Mouse (Mus musculus) myocyte (in vitro differentiated cells): ENCODE results near the gene Rrp12. TPM values are rescaled to one million over a fixed set of nuclear protein-coding genes. Genes with fewer than 3 reads are reported as not detected.

Experiments
- H3K27me3 ChIP-seq: one replicate; pipeline ENCODE4 v1.6.1; 2011; ENCODE audit not compliant: control insufficient read depth, insufficient read depth, insufficient read length
- H3K36me3 ChIP-seq: one replicate; pipeline ENCODE4 v1.6.1; 2011; ENCODE audit not compliant: control insufficient read depth, insufficient read depth
- H3K4me2 ChIP-seq: one replicate; pipeline ENCODE4 v1.6.1; 2011; ENCODE audit warnings: low read depth, control low read depth
- H3K4me3 ChIP-seq: one replicate; pipeline ENCODE4 v1.5.1; 2011; ENCODE audit warnings: mild to moderate bottlenecking, control low read depth, moderate library complexity
- H3K79me2 ChIP-seq: one replicate; pipeline ENCODE4 v1.6.1; 2011; ENCODE audit not compliant: control insufficient read depth, insufficient read depth
- H3ac ChIP-seq: one replicate; pipeline ENCODE4 v1.6.1; 2011; ENCODE audit not compliant: control insufficient read depth, insufficient read length
- CEBPB ChIP-seq: IDR thresholded peaks from 2 replicates; pipeline ENCODE4 v1.6.1; 2011; ENCODE audit warnings: mild to moderate bottlenecking, moderate library complexity; ENCODE audit not compliant: poor library complexity, insufficient read depth, severe bottlenecking
- E2F4 ChIP-seq: IDR thresholded peaks from one replicate; pipeline ENCODE4 v1.6.1; 2011; ENCODE audit warnings: mild to moderate bottlenecking, control low read depth, moderate library complexity; ENCODE audit not compliant: insufficient read depth
- MAX ChIP-seq: IDR thresholded peaks from one replicate; pipeline ENCODE4 v1.6.1; 2011; ENCODE audit warnings: low read depth, mild to moderate bottlenecking, control low read depth
- MYOD1 ChIP-seq, 3 experiments: IDR thresholded peaks; one replicate each; pipeline ENCODE4 v1.6.1; 2011; ENCODE audit warnings: control low read depth in 2 of 3, low read depth in 2 of 3, mild to moderate bottlenecking in 2 of 3, moderate library complexity in 1 of 3; ENCODE audit not compliant: insufficient read length in 2 of 3, control insufficient read depth in 1 of 3
- MYOG ChIP-seq, 3 experiments: IDR thresholded peaks; one replicate each; pipeline ENCODE4 v1.6.1; 2011; ENCODE audit warnings: control low read depth in 2 of 3, low read depth in 2 of 3, mild to moderate bottlenecking in 2 of 3; ENCODE audit not compliant: insufficient read length in 2 of 3, control insufficient read depth in 1 of 3, insufficient read depth in 1 of 3
- POLR2A ChIP-seq: IDR thresholded peaks from one replicate; pipeline ENCODE4 v1.6.1; 2011; ENCODE audit warnings: low read depth, mild to moderate bottlenecking, control low read depth, moderate library complexity; ENCODE audit not compliant: insufficient read length
- POLR2AphosphoS2 ChIP-seq: IDR thresholded peaks from one replicate; pipeline ENCODE4 v1.6.1; 2011; ENCODE audit warnings: low read depth, control low read depth; ENCODE audit not compliant: insufficient read length
- REST ChIP-seq: IDR thresholded peaks from one replicate; pipeline ENCODE4 v1.6.1; 2011; ENCODE audit warnings: mild to moderate bottlenecking, control low read depth, moderate library complexity; ENCODE audit not compliant: insufficient read depth, insufficient read length
- SRF ChIP-seq: IDR thresholded peaks from one replicate; pipeline ENCODE4 v1.6.1; 2011; ENCODE audit warnings: low read depth; ENCODE audit not compliant: control insufficient read depth, insufficient read length
- TCF12 ChIP-seq: IDR thresholded peaks from one replicate; pipeline ENCODE4 v1.6.1; 2011; ENCODE audit warnings: mild to moderate bottlenecking, control low read depth; ENCODE audit not compliant: poor library complexity, insufficient read depth, severe bottlenecking
- TCF3 ChIP-seq: IDR thresholded peaks from one replicate; pipeline ENCODE4 v1.6.1; 2011; ENCODE audit warnings: low read depth, control low read depth; ENCODE audit not compliant: insufficient read length
- USF1 ChIP-seq: IDR thresholded peaks from one replicate; pipeline ENCODE4 v1.6.1; 2011; ENCODE audit warnings: low read depth, mild to moderate bottlenecking, control low read depth, moderate library complexity
- polyA plus RNA-seq: library from polyadenylated mRNA; unstranded; fragments of >200 nt; fragmentation: generic; extraction: Trizol; gene quantifications from one replicate; pipeline ENCODE4 v1.2.1, GENCODE M21; 2012; ENCODE audit warnings: missing spikeins

Rrp12 gene
- polyA plus RNA-seq, 1 experiment, result 45.4 TPM

- H3K27me3 ChIP-seq, result peaks cover 36% of the 10 kb centered on the region
- H3K4me2 ChIP-seq, result no peak overlapping the region
- TF ChIP-seq REST, result no peak
- TF ChIP-seq E2F4, result no peak
- no peak for TF ChIP-seq POLR2A
- TF ChIP-seq MYOD1 (IDR thresholded peaks at IDR 0.05; ENCODE audit: control insufficient read depth in 1 of 3, insufficient read length in 2 of 3, low read depth in 2 of 3), result no peak
- TF ChIP-seq POLR2AphosphoS2, result no peak
- no peak for TF ChIP-seq USF1
- no peak for TF ChIP-seq CEBPB
- no peak for TF ChIP-seq TCF12
- no peak for TF ChIP-seq SRF
- TF ChIP-seq MYOG (IDR thresholded peaks at IDR 0.05; ENCODE audit: control insufficient read depth in 1 of 3, insufficient read depth in 1 of 3, insufficient read length in 2 of 3, low read depth in 2 of 3), result no peak
- no peak for TF ChIP-seq MAX
- no peak for TF ChIP-seq TCF3
- H3ac ChIP-seq, result no peak overlapping the region
- no peaks in the 10 kb centered on the region for H3K79me2 ChIP-seq
- H3K36me3 ChIP-seq, result no peaks in the 10 kb centered on the region
- no peak overlapping the region for H3K4me3 ChIP-seq
Measured at GRCm38 (mm10) chr19:41824950-41825349, 71.0 kb downstream of the Rrp12 start.

- Histone ChIP-seq H3K4me2 (no peak overlapping the region), H3K79me2 (no peaks in the 10 kb centered on the region), H3K27me3 (peaks cover 34% of the 10 kb centered on the region), H3K4me3 (no peak overlapping the region), H3ac (no peak overlapping the region), H3K36me3 (no peaks in the 10 kb centered on the region)
- TF ChIP-seq POLR2AphosphoS2 (no peak), TCF3 (no peak), E2F4 (no peak), MYOD1 (IDR thresholded peaks at IDR 0.05; ENCODE audit: control insufficient read depth in 1 of 3, insufficient read length in 2 of 3, low read depth in 2 of 3) (no peak), CEBPB (no peak), TCF12 (no peak), USF1 (no peak), MYOG (IDR thresholded peaks at IDR 0.05; ENCODE audit: control insufficient read depth in 1 of 3, insufficient read depth in 1 of 3, insufficient read length in 2 of 3, low read depth in 2 of 3) (no peak), SRF (no peak), MAX (no peak), POLR2A (no peak), REST (no peak)
Measured at GRCm38 (mm10) chr19:41822589-41822988, 73.4 kb downstream of the Rrp12 start.

- Histone ChIP-seq H3K27me3 (peaks cover 34% of the 10 kb centered on the region), H3K4me2 (no peak overlapping the region), H3K36me3 (no peaks in the 10 kb centered on the region), H3K79me2 (no peaks in the 10 kb centered on the region), H3K4me3 (no peak overlapping the region), H3ac (no peak overlapping the region)
- TF ChIP-seq TCF12 (no peak), E2F4 (no peak), POLR2A (no peak), POLR2AphosphoS2 (no peak), REST (no peak), MYOD1 (IDR thresholded peaks at IDR 0.05; ENCODE audit: control insufficient read depth in 1 of 3, insufficient read length in 2 of 3, low read depth in 2 of 3) (no peak), MAX (no peak), CEBPB (no peak), USF1 (no peak), SRF (no peak), TCF3 (no peak), MYOG (IDR thresholded peaks at IDR 0.05; ENCODE audit: control insufficient read depth in 1 of 3, insufficient read depth in 1 of 3, insufficient read length in 2 of 3, low read depth in 2 of 3) (no peak)
Measured at GRCm38 (mm10) chr19:41821436-41821835, 74.5 kb downstream of the Rrp12 start.

- no peak for TF ChIP-seq MAX
- TF ChIP-seq TCF3, result no peak
- TF ChIP-seq E2F4, result no peak
- TF ChIP-seq POLR2A, result no peak
- no peak for TF ChIP-seq USF1
- no peak for TF ChIP-seq TCF12
- Histone ChIP-seq H3ac (no peak overlapping the region), H3K4me2 (no peak overlapping the region), H3K36me3 (no peaks in the 10 kb centered on the region), H3K79me2 (no peaks in the 10 kb centered on the region), H3K27me3 (peaks cover 33% of the 10 kb centered on the region), H3K4me3 (no peak overlapping the region)
Measured at GRCm38 (mm10) chr19:41818749-41819148, 77.2 kb downstream of the Rrp12 start.

- Histone ChIP-seq H3K4me3 (no peak overlapping the region), H3K36me3 (no peaks in the 10 kb centered on the region), H3K79me2 (no peaks in the 10 kb centered on the region), H3ac (no peak overlapping the region), H3K27me3 (peaks cover 34% of the 10 kb centered on the region), H3K4me2 (peak overlapping the region; percentile 30)
- TF ChIP-seq POLR2A (no peak), SRF (no peak), CEBPB (no peak), TCF3 (no peak), TCF12 (no peak), USF1 (no peak), POLR2AphosphoS2 (no peak), MYOG (IDR thresholded peaks at IDR 0.05; ENCODE audit: control insufficient read depth in 1 of 3, insufficient read depth in 1 of 3, insufficient read length in 2 of 3, low read depth in 2 of 3) (no peak), MYOD1 (IDR thresholded peaks at IDR 0.05; ENCODE audit: control insufficient read depth in 1 of 3, insufficient read length in 2 of 3, low read depth in 2 of 3) (no peak), MAX (no peak), REST (no peak), E2F4 (no peak)
Measured at GRCm38 (mm10) chr19:41817325-41817724, 78.6 kb downstream of the Rrp12 start.
